Mouse (Mus musculus) hindbrain, embryonic 11.5 days (tissue): ENCODE measurements at regions not wholly inside any gene's neighbourhood (a gene's known extent, or its start where the extent isn't known, plus 50 kb on each side); places are given as distances from the start of the nearest gene placed in this dataset.

Experiments used
- ATAC-seq: fragments of 200-750 bp; cut with Nextera tagmentation; 2 replicates; pipeline ENCODE4 v1.8.0; 2017; ENCODE audit warnings: mild to moderate bottlenecking, moderate TSS enrichment, moderate library complexity; ENCODE audit not compliant: low FRiP score
- DNase-seq: peaks from one replicate; pipeline ENCODE4 v3.0.0-alpha.2; 2015; ENCODE audit warnings: low spot score
- H3K27ac ChIP-seq: fragments of 300-500 bp; sonication (generic); 2 replicates; pipeline ENCODE4 v1.5.1; 2014; ENCODE audit warnings: mild to moderate bottlenecking, low read depth, low read length
- H3K27me3 ChIP-seq: fragments of 300-500 bp; sonication (generic); 2 replicates; pipeline ENCODE4 v1.6.1; 2014; ENCODE audit warnings: mild to moderate bottlenecking, low read length, moderate library complexity, mixed read lengths; ENCODE audit not compliant: control insufficient read depth, insufficient read depth
- H3K36me3 ChIP-seq: fragments of 300-500 bp; sonication (generic); 2 replicates; pipeline ENCODE4 v1.6.1; 2014; ENCODE audit warnings: mild to moderate bottlenecking, low read length, moderate library complexity, mixed read lengths; ENCODE audit not compliant: control insufficient read depth, insufficient read depth
- H3K4me1 ChIP-seq: fragments of 300-500 bp; sonication (generic); replicated peaks from 2 replicates; pipeline ENCODE4 v1.6.1; 2014; ENCODE audit warnings: low read length, mixed read lengths; ENCODE audit not compliant: control insufficient read depth, insufficient read depth
- H3K4me2 ChIP-seq: fragments of 300-500 bp; sonication (generic); replicated peaks from 2 replicates; pipeline ENCODE4 v1.6.1; 2014; ENCODE audit warnings: mild to moderate bottlenecking, low read depth, low read length
- H3K4me3 ChIP-seq: fragments of 300-500 bp; sonication (generic); 2 replicates; pipeline ENCODE4 v1.5.1; 2014; ENCODE audit warnings: low read depth, low read length
- H3K9ac ChIP-seq: fragments of 300-500 bp; sonication (generic); 2 replicates; pipeline ENCODE4 v1.6.1; 2014; ENCODE audit warnings: low read depth, low read length
- H3K9me3 ChIP-seq: fragments of 300-500 bp; sonication (generic); 2 replicates; pipeline ENCODE4 v1.6.1; 2016; ENCODE audit warnings: low read length; ENCODE audit not compliant: control insufficient read depth
- WGBS: fragments of 180-500 bp; shearing (Covaris S2); extraction: QIAGEN DNeasy Blood & Tissue Kit; methylation state at CpG from one replicate; pipeline ENCODE4 v1.1.7; 2014; 5-methylcytosine and 5-hydroxymethylcytosine counted together

GRCm38 (mm10) chr11:24226755-24227154, 148.9 kb downstream of the Bcl11a start:
- Histone ChIP-seq H3K27me3 (no peaks in the 10 kb centered on the region), H3K4me1 (no peaks in the 10 kb centered on the region), H3K9me3 (no peaks in the 10 kb centered on the region), H3K36me3 (no peaks in the 10 kb centered on the region), H3K4me3 (no peak overlapping the region), H3K27ac (no peak overlapping the region), H3K4me2 (no peak overlapping the region), H3K9ac (no peak overlapping the region)
- DNase-seq (no peak), ATAC-seq (no peak)
- WGBS: 83% methylated on average over 3 of the region's 3 CpGs

GRCm38 (mm10) chr11:24233376-24233775, 155.5 kb downstream of the Bcl11a start:
- DNase-seq (no peak), ATAC-seq (no peak)
- H3K4me3 ChIP-seq: no peak overlapping the region

GRCm38 (mm10) chr11:24233821-24234220, 156.0 kb downstream of the Bcl11a start:
- Histone ChIP-seq H3K4me3 (no peak overlapping the region), H3K9ac (no peak overlapping the region), H3K27ac (no peak overlapping the region), H3K9me3 (no peaks in the 10 kb centered on the region), H3K36me3 (no peaks in the 10 kb centered on the region), H3K4me2 (no peak overlapping the region), H3K27me3 (no peaks in the 10 kb centered on the region), H3K4me1 (no peaks in the 10 kb centered on the region)
- ATAC-seq: no peak
- WGBS: 70% methylated on average over 9 of the region's 9 CpGs
- no peak for DNase-seq

More at GRCm38 (mm10) chr11:24233376-24233775, 155.5 kb downstream of the Bcl11a start:
- no peak overlapping the region for H3K4me2 ChIP-seq
- no peaks in the 10 kb centered on the region for H3K27me3 ChIP-seq
- 83% methylated on average over 11 of the region's 11 CpGs for WGBS
- H3K9ac ChIP-seq: no peak overlapping the region
- H3K9me3 ChIP-seq: no peaks in the 10 kb centered on the region
- H3K27ac ChIP-seq: no peak overlapping the region
- no peaks in the 10 kb centered on the region for H3K4me1 ChIP-seq
- no peaks in the 10 kb centered on the region for H3K36me3 ChIP-seq

- Histone ChIP-seq H3K9me3 (no peaks in the 10 kb centered on the region), H3K27ac (no peak overlapping the region)
Measured at GRCm38 (mm10) chr11:24234422-24234821, 156.6 kb downstream of the Bcl11a start.

GRCm38 (mm10) chr11:24235326-24235725, 157.5 kb downstream of the Bcl11a start:
- Histone ChIP-seq H3K9me3 (no peaks in the 10 kb centered on the region), H3K9ac (no peak overlapping the region), H3K4me1 (no peaks in the 10 kb centered on the region), H3K27ac (no peak overlapping the region), H3K27me3 (no peaks in the 10 kb centered on the region), H3K4me3 (no peak overlapping the region), H3K36me3 (no peaks in the 10 kb centered on the region), H3K4me2 (no peak overlapping the region)
- WGBS: 79% methylated on average over 4 of the region's 4 CpGs
- DNase-seq: no peak
- ATAC-seq: no peak

More at GRCm38 (mm10) chr11:24234422-24234821, 156.6 kb downstream of the Bcl11a start:
- DNase-seq: no peak
- Histone ChIP-seq H3K9ac (no peak overlapping the region), H3K4me2 (no peak overlapping the region), H3K27me3 (no peaks in the 10 kb centered on the region), H3K4me3 (no peak overlapping the region), H3K4me1 (no peaks in the 10 kb centered on the region), H3K36me3 (no peaks in the 10 kb centered on the region)
- no peak for ATAC-seq
- 68% methylated on average over 3 of the region's 3 CpGs for WGBS

- H3K9ac ChIP-seq: no peak overlapping the region
- no peak overlapping the region for H3K4me2 ChIP-seq
- H3K27me3 ChIP-seq: no peaks in the 10 kb centered on the region
- H3K27ac ChIP-seq: no peak overlapping the region
- no peak for DNase-seq
- H3K4me1 ChIP-seq: no peaks in the 10 kb centered on the region
- no peak for ATAC-seq
- H3K4me3 ChIP-seq: no peak overlapping the region
- no peaks in the 10 kb centered on the region for H3K36me3 ChIP-seq
- whole genome bisulfite sequencing: 92% methylated on average over 6 of the region's 6 CpGs
- H3K9me3 ChIP-seq: no peaks in the 10 kb centered on the region
Measured at GRCm38 (mm10) chr11:24239631-24240030, 161.8 kb downstream of the Bcl11a start.

- H3K4me1 ChIP-seq: no peaks in the 10 kb centered on the region
- no peak for DNase-seq
- no peak overlapping the region for H3K4me2 ChIP-seq
- H3K9me3 ChIP-seq: no peaks in the 10 kb centered on the region
- H3K36me3 ChIP-seq: no peaks in the 10 kb centered on the region
- H3K27ac ChIP-seq: no peak overlapping the region
- no peak overlapping the region for H3K9ac ChIP-seq
- 84% methylated on average over 4 of the region's 4 CpGs for WGBS
- no peak overlapping the region for H3K4me3 ChIP-seq
- no peak for ATAC-seq
- no peaks in the 10 kb centered on the region for H3K27me3 ChIP-seq
Measured at GRCm38 (mm10) chr11:24242096-24242495, 164.2 kb downstream of the Bcl11a start.

- no peaks in the 10 kb centered on the region for H3K4me1 ChIP-seq
- H3K27me3 ChIP-seq: no peaks in the 10 kb centered on the region
- no peaks in the 10 kb centered on the region for H3K36me3 ChIP-seq
- DNase-seq (no peak), ATAC-seq (no peak)
- H3K4me2 ChIP-seq: no peak overlapping the region
- H3K4me3 ChIP-seq: no peak overlapping the region
- WGBS: 11% methylated on average over 2 of the region's 2 CpGs
- no peak overlapping the region for H3K27ac ChIP-seq
- no peak overlapping the region for H3K9ac ChIP-seq
- no peaks in the 10 kb centered on the region for H3K9me3 ChIP-seq
Measured at GRCm38 (mm10) chr11:24242888-24243287, 165.0 kb downstream of the Bcl11a start.

- Histone ChIP-seq H3K27ac (no peak overlapping the region), H3K4me1 (no peaks in the 10 kb centered on the region), H3K36me3 (no peaks in the 10 kb centered on the region), H3K4me3 (no peak overlapping the region), H3K9ac (no peak overlapping the region), H3K4me2 (no peak overlapping the region), H3K27me3 (no peaks in the 10 kb centered on the region), H3K9me3 (no peaks in the 10 kb centered on the region)
- DNase-seq: no peak
- WGBS: 80% methylated on average over 4 of the region's 4 CpGs
- ATAC-seq: no peak
Measured at GRCm38 (mm10) chr11:24245390-24245789, 167.5 kb downstream of the Bcl11a start.
